Mouse (Mus musculus) adrenal gland (tissue): ENCODE results near the gene Mif.
"Not testable (repeated sequence)": the region's sequence is repeated elsewhere in the genome, so short reads cannot be mapped to it uniquely, and the experiment has no call there.

Experiments used
- intact Hi-C: fragments of 180-260 bp; cut with DNase I; formaldehyde crosslinking; loops from one replicate; pipeline ENCODE4 v1.15.1; 2025
- long read RNA-seq, 2 experiments: library from polyadenylated mRNA; unstranded; transcript quantifications; one replicate each; pipeline ENCODE4 v2.0.0; 2020; ENCODE audit warnings: borderline replicate concordance in 1 of 2; ENCODE audit not compliant: insufficient replicate concordance in 1 of 2

Gene Mif
- long read RNA-seq, experiment 1, transcript Mif-201 (3 exons, 544 nt) = major isoform, 220 of 227 reads
- long read RNA-seq, experiment 1, partial matches to known transcripts = 0 of 227 reads
- long read RNA-seq, experiment 1, other reads (novel, unspliced or antisense) = 3 of 227 reads
- long read RNA-seq, experiment 2, transcript Mif-201 (3 exons, 544 nt) = major isoform, 200 of 203 reads
- long read RNA-seq, experiment 2, partial matches to known transcripts = 0 of 203 reads
- long read RNA-seq, experiment 2, other reads (novel, unspliced or antisense) = 0 of 203 reads

- intact Hi-C loops = not testable (repeated sequence)
Measured at GRCm38 (mm10) chr10:75859786-75860470, at the start of gene Mif. TSS of gene Mif (minus strand) at chr10:75860240.

DNA sequence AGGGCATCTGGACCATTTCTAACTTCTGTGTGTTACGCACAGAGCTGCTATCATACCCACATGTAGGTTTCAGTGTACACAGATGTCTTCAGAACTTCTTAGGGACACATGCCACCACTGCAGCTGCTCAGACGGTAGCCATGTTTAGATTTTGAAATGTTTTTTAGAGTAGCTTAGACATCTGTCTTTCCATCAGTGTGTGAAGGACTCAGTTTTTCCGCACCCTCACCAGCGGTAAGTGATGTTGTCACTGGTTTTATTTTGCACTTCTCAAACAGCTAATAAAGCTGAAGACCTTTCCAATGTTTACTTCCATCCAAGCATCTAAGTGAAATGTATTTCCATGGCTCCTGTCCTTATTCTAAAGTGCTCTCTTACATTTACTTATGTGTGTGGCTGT, 46.8 kb upstream of the Mif start:
- intact Hi-C loops = no loop called here

DNA sequence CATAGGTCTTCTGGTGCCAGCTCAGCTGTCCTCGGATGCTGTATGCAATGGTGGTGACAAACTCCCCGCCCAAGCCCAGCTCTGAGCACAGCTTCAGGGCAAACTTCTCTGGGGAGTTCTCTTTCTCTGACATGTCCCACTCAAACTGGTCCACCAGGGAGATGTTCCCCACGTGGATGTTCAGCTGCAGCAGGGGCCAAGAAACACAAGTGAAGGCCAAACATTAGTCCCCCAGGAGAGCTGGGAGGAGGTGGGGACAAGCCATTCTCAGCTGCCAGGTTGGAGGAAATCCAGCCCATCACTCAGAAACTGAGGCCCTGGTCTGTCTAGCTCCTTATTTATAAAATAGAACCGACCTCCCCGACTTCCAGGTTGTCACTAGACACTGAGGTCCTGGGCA, 44.4 kb upstream of the Mif start:
- intact Hi-C loops = no loop called here

DNA sequence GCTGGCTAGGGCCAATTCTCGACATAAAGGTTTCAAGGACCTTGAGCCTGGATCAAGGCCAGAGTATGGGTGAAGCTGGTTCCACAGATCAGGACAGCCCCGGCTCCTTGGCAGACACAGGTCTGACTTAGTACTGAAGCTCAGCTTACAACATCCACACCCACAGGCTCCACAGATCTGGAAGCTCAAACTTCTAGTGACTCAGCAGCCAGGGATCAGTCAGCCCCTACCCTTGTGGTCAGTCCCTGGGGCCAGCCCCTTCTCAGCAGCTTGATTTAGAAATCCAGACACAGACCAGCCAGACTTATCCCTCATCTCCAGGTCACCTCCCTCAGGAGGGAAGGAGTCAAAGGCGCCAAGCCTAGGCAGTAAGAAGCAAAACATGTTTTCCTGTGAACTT, 38.8 kb upstream of the Mif start:
- intact Hi-C loops = no loop called here

DNA sequence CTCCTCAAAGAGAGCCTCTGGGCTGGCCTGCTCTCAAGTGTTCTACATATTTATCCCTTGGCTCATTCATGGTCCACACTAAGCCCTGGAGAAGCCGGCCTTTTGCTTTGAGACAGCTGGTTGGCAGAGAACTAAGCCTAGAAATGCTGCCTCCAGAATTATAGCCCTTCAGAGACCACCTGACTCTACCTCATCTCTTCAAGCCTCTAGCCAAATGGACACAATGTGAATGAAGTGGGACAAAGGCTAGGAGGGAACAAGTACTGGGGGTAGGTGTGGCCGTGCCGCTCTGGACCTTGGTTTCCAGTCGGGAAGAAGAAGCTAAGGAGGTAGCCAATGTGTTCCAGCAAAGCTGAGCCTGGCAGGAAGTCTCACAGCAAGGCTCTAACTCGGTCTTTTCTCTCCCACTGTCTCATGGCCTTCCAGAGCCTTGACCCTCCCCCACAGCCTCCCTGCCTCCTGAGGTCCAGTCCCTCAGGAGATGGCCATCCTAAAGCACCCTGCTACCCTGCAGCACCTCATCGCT, 38.1 kb upstream of the Mif start:
- intact Hi-C loops = no loop called here

GRCm38 (mm10) chr10:75897373-75897772, 37.3 kb upstream of the Mif start:
- intact Hi-C loops = loop anchor here (2.0 kb wide), 1 partner anchor 53 kb away; no protein-coding TSS in a partner anchor

GRCm38 (mm10) chr10:75896208-75896607, 36.2 kb upstream of the Mif start:
- intact Hi-C loops = loop anchor here (2.0 kb wide), 1 partner anchor 55 kb away; no protein-coding TSS in a partner anchor

DNA sequence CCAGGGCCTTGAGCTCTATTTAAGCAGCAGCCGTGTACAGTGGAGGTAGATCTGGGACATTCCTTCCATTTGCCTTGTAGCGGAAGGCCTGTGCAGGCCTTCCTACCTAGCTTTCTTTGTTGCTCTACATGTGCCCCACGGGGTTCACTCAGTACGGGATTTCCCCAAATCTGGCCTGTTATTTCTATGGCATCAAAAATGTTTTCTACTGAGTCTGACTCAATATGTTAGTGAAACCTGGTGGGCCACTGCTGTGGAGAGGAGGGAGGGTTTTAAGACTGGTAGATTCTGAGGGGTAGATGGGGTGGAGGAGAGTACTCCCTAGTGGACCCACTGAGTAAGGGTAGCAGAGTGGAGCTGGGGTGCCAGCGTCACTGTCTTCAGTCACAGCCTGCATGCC, 35.7 kb upstream of the Mif start:
- intact Hi-C loops = loop anchor here (2.0 kb wide), 1 partner anchor 55 kb away; no protein-coding TSS in a partner anchor

- intact Hi-C loops = no loop called here
Measured at GRCm38 (mm10) chr10:75894601-75895000, 34.6 kb upstream of the Mif start.

DNA sequence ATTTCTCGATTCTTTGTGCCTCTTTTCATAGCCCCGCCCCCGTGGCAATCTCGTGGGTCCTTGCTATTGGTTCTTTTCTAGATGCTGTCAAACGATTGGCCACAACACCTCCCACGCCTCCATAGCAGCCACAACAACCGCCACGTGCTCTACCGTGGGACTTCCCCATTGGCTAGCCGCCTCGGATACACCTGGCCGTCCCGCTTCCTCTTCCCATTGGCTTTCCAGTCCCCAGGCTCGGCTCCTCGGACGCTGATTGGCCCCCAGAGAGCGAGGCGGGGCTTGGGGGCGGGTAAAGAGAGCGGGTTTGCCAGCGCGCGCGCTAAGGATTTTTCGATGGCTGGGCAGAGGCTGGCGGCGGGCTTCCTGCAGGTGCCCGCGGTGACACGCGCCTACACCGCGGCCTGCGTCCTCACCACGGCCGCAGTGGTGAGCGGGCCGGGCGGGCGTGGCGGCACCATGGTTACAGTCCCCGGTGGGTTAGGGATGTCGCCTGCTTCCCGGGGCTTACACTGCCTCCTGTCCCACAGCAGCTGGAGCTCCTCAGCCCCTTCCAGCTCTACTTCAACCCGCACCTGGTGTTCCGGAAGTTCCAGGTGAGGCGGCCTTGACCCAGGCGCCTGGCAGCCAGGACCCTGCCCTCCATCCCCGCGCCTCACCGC, 33.2 kb upstream of the Mif start, which contains the start of gene Derl3:
Gene Derl3, plus strand, starts transcription at position 325 of the 662 bp plus-strand sequence.
- intact Hi-C loops = no loop called here

DNA sequence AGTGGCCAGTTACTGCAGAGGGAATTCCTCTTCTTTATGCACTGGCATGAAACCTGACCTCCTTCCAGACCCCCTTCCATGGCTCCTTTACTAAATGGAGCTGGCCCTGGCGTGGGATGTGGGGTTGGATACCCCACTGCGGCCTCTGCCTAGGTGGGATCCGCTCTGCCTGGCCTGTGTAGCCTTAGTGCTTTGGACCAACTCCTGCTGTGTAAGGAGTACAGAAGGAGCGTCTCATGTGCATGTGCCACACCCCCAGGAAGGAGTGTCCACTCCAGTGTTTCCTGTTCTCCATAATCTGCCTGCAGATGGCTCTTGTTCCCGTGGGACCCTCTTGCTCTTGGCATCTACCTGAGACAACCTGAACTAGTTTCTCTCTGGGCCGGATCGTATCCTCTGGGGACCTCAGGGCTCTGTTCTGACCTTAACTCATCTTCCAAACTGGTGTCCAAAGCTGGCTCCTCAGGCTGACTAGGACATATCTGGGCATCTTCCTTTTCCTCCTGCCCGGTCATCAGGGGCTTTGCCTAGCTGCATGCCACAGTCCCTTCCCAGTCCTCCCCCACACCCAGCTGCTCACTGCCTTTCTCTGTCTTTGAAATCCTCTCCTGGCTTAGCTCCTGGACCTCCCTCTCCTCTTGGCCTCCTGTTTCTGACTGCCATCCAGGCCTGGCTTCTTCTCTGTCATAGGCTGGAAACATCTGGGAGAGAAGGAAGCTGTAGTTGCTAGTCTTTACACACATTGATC, 29.5 kb upstream of the Mif start:
- intact Hi-C loops = no loop called here

- intact Hi-C loops = not testable (repeated sequence)
Measured at GRCm38 (mm10) chr10:75887504-75887903, 27.5 kb upstream of the Mif start.

DNA sequence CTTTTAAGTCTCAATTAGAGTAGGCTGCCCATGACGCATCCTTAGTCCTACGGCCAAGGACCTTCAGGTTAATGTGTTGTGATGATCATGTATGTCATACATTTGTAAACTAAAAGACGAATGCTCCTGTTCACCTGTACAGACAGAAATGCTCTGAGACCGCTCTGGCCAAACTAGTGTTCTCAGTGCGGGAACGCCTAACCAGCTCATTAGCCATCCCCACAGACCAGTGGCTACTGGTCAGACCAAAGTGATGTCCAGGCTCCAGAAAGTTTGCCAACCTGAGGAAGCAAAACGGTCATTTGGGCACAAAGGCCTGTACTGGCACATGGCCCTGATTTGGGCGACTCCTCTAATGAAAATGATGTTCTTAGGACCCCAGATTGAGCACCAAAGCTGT, 24.7 kb upstream of the Mif start:
- intact Hi-C loops = loop anchor here (5.0 kb wide), 1 partner anchor 68 kb away; the partner anchor contains the start of gene Gm5134

- intact Hi-C loops = loop anchor here (5.0 kb wide), 1 partner anchor 69 kb away; the partner anchor contains the start of gene Gm5134
Measured at GRCm38 (mm10) chr10:75883232-75883552, 23.2 kb upstream of the Mif start.

GRCm38 (mm10) chr10:75882433-75883231, 22.6 kb upstream of the Mif start:
- intact Hi-C loops = loop anchor here (5.0 kb wide), 1 partner anchor 70 kb away; the partner anchor contains the start of gene Gm5134

GRCm38 (mm10) chr10:75881578-75882432, 21.8 kb upstream of the Mif start:
- intact Hi-C loops = loop anchor here (5.0 kb wide), 1 partner anchor 70 kb away; the partner anchor contains the start of gene Gm5134

GRCm38 (mm10) chr10:75880771-75881577, 20.9 kb upstream of the Mif start:
- intact Hi-C loops = loop anchor here (5.0 kb wide), 1 partner anchor 71 kb away; the partner anchor contains the start of gene Gm5134

DNA sequence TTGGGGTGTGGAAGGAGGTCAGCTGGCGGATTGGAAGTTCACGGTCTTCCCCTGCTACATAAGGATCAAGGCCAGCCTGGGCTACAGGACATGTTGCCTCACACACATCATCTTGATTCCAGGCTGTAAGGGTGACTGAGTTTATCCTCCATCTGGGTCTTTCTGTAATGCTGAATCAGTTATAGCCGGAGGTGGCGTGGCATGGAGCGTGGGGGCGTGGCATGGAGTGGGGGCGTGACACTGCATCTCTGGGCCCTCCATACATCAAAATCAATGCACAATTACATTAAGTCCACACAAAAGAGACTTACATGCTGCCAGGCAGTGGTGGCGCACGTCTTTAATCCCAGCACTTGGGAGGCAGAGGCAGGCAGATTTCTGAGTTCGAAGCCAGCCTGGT, 20.3 kb upstream of the Mif start:
- intact Hi-C loops = loop anchor here (5.0 kb wide), 1 partner anchor 72 kb away; the partner anchor contains the start of gene Gm5134
